Mouse (Mus musculus) gastrocnemius, postnatal 25 days (tissue): Measurements from ENCODE around the gene Col12a1. TPM values are rescaled to one million over a fixed set of nuclear protein-coding genes. Genes with fewer than 3 reads are reported as not detected.
A peak's percentile ranks its signal among the peaks of the same experiment; 100 is the strongest.
"Not testable (repeated sequence)": the region's sequence is repeated elsewhere in the genome, so short reads cannot be mapped to it uniquely, and the experiment has no call there.

Source experiments
- DNase-seq: peaks from one replicate; pipeline ENCODE4 v3.0.0; 2022
- total RNA-seq, 2 experiments: library from RNA; stranded (reverse); gene quantifications; 1 replicate in 1 of 2; 2 replicates in 1 of 2; pipeline ENCODE4 v1.2.3; 2021

Col12a1 gene
- total RNA-seq, 2 experiments from 2014 or later, result 8.8 to 20.8 TPM

GRCm38 (mm10) chr9:79689771-79690535 is 28.7 kb downstream of the Col12a1 start:
- no peak for DNase-seq

- DNase-seq, result no peak
Measured at GRCm38 (mm10) chr9:79689342-79689741, 29.3 kb downstream of the Col12a1 start.

GRCm38 (mm10) chr9:79687227-79687626 is 31.4 kb downstream of the Col12a1 start:
- no peak for DNase-seq

GRCm38 (mm10) chr9:79686049-79686448 is 32.6 kb downstream of the Col12a1 start:
- no peak for DNase-seq

- DNase-seq, result peak; percentile 37
Measured at GRCm38 (mm10) chr9:79680453-79681240, 38.0 kb downstream of the Col12a1 start.

GRCm38 (mm10) chr9:79668806-79669205 is 49.8 kb downstream of the Col12a1 start:
- DNase-seq, result not testable (repeated sequence)

- no peak for DNase-seq
Measured at GRCm38 (mm10) chr9:79653327-79654150, 65.1 kb downstream of the Col12a1 start.

GRCm38 (mm10) chr9:79648587-79648986 is 70.0 kb downstream of the Col12a1 start:
- no peak for DNase-seq

GRCm38 (mm10) chr9:79645757-79646156 is 72.9 kb downstream of the Col12a1 start:
- no peak for DNase-seq

- no peak for DNase-seq
Measured at GRCm38 (mm10) chr9:79639430-79640090, 79.1 kb downstream of the Col12a1 start.

- no peak for DNase-seq
Measured at GRCm38 (mm10) chr9:79637879-79638278, 80.8 kb downstream of the Col12a1 start.

- no peak for DNase-seq
Measured at GRCm38 (mm10) chr9:79634076-79634475, 84.6 kb downstream of the Col12a1 start.

- no peak for DNase-seq
Measured at GRCm38 (mm10) chr9:79631186-79631585, 87.4 kb downstream of the Col12a1 start.

- no peak for DNase-seq
Measured at GRCm38 (mm10) chr9:79618839-79619597, 99.6 kb downstream of the Col12a1 start.

GRCm38 (mm10) chr9:79617336-79617735 is 101.3 kb downstream of the Col12a1 start:
- DNase-seq, result no peak

- DNase-seq, result no peak
Measured at GRCm38 (mm10) chr9:79616040-79616439, 102.6 kb downstream of the Col12a1 start.

- DNase-seq, result peak; percentile 75
Measured at GRCm38 (mm10) chr9:79610286-79610685, 108.3 kb downstream of the Col12a1 start.

- no peak for DNase-seq
Measured at GRCm38 (mm10) chr9:79609661-79610060, 109.0 kb downstream of the Col12a1 start.

- DNase-seq, result no peak
Measured at GRCm38 (mm10) chr9:79608795-79609194, 109.8 kb downstream of the Col12a1 start.

GRCm38 (mm10) chr9:79608062-79608531 is 110.5 kb downstream of the Col12a1 start:
- DNase-seq, result peak; percentile 14

GRCm38 (mm10) chr9:79606122-79606521 is 112.5 kb downstream of the Col12a1 start:
- no peak for DNase-seq
